In the genomic region with DNA sequence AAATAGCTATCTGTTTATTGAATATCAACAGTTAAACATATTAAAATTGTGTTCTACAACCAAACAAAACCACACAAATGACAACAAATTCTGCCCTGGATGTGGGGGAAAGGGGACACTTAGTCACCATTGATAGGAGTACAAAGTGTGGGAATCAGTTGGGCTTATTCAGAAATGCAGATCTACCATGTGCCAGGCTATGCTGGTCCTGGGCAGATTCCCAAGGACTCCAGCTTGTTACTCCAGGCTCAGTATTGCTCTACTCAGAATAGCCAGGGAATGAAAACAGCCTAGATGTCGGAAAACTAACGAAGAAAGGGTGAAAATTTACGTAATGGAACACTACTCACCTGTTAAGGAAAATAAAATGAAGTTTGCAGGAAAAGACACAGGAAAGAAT, we compare ENCODE assay signal across 14 mouse cellular contexts.
"Had no signal": no experiment of that assay in that cellular context is flagged by ENCODE, and none has a peak within 500 bp of the region (broad histone marks: within the 10 kb centered on the region; RNA-seq: fewer than 3 reads in every experiment).

No protein-coding gene starts in this region.

- H3K27ac ChIP-seq: kidney, postnatal 0 days; limb, embryonic 13.5 days; liver, embryonic 14.5 days; midbrain, embryonic 12.5 days; neural tube, embryonic 13.5 days; stomach, embryonic 15.5 days had no signal

- DNase-seq: kidney, adult 11 months; kidney, adult 9 months; kidney, postnatal 4 days; lung, adult 18-20 months; retina, postnatal 1 day; spleen, adult 18-20 months; thymus, adult 2 months; thymus, postnatal 25 days had no signal

- H3K4me3 ChIP-seq: limb, embryonic 13.5 days; midbrain, embryonic 12.5 days; neural tube, embryonic 13.5 days; stomach, embryonic 15.5 days had no signal
